Comparison of ENCODE assay signal across 26 mouse cellular contexts in the genomic region with DNA sequence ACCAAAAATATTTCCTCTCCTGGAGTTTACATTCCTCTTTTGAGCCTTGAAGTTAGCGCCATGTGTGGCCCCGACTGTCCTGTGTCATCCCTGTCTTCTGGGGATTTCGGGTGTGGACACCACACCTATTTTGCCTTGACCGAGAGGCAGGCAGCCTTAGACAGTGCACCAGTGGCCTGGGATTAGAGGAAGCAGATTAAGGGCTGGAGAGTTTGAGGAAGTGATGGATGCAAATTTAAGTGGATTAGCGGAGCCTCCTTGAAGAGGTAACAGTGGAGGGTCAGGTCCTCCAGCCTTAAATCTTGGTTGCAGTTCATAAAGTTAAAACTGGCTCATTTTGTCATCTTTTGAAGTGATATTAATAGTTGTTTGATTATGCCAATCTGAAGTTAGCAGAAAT.
"Had no signal": no experiment of that assay in that cellular context is flagged by ENCODE, and none has a peak within 500 bp of the region (broad histone marks: within the 10 kb centered on the region; RNA-seq: fewer than 3 reads in every experiment).

No protein-coding gene starts in this region.

- H3K4me2 ChIP-seq: heart, embryonic 12.5 days; heart, embryonic 15.5 days; hindbrain, embryonic 13.5 days; hindbrain, embryonic 15.5 days; kidney, embryonic 15.5 days; limb, embryonic 12.5 days had no signal

- H3K36me3 ChIP-seq: hindbrain, embryonic 13.5 days; hindbrain, embryonic 15.5 days had no signal

- H3K27me3 ChIP-seq: heart, embryonic 12.5 days; heart, embryonic 15.5 days; hindbrain, embryonic 13.5 days; hindbrain, embryonic 15.5 days; kidney, embryonic 15.5 days; limb, embryonic 12.5 days had no signal

- H3K9me3 ChIP-seq: heart, embryonic 10.5 days; heart, embryonic 12.5 days; heart, embryonic 15.5 days; hindbrain, embryonic 13.5 days; hindbrain, embryonic 15.5 days; kidney, embryonic 15.5 days; limb, embryonic 10.5 days; limb, embryonic 12.5 days had no signal

- H3K9ac ChIP-seq: heart, embryonic 12.5 days; heart, embryonic 15.5 days; hindbrain, embryonic 13.5 days; hindbrain, embryonic 15.5 days; kidney, embryonic 15.5 days; limb, embryonic 12.5 days had no signal

- DNase-seq: gastrocnemius, adult 2 months; gastrocnemius, postnatal 10 days; gastrocnemius, postnatal 25 days; heart, adult 11 months; heart, postnatal 14 days; heart, postnatal 36 days; kidney, adult 11 months; kidney, adult 2 months; kidney, adult 9 months; kidney, postnatal 14 days; kidney, postnatal 36 days; layer of hippocampus, adult 9-11 months; layer of hippocampus, postnatal 36 days; liver had no signal

- H3K27ac ChIP-seq: gastrocnemius, adult 2 months; heart, embryonic 10.5 days; heart, embryonic 15.5 days; hindbrain, embryonic 13.5 days; hindbrain, embryonic 15.5 days; hindbrain, postnatal 0 days; kidney, embryonic 15.5 days; kidney, postnatal 0 days; limb, embryonic 10.5 days; limb, embryonic 12.5 days had no signal

- H3K4me3 ChIP-seq: gastrocnemius, adult 2 months; heart, embryonic 10.5 days; heart, embryonic 12.5 days; heart, embryonic 15.5 days; hindbrain, embryonic 13.5 days; hindbrain, embryonic 15.5 days; kidney, embryonic 15.5 days; limb, embryonic 10.5 days; limb, embryonic 12.5 days had no signal

- ATAC-seq: forebrain, embryonic 16.5 days; hindbrain, postnatal 0 days; intestine, embryonic 16.5 days had no signal
